Mouse (Mus musculus): Measurements from ENCODE around the gene Ces2g. TPM values are rescaled to one million over a fixed set of nuclear protein-coding genes. Genes with fewer than 3 reads are reported as not detected.

The Ces2g gene
- polyA plus RNA-seq, 1 experiment from 2014 or later, result 3.4 TPM

DNA sequence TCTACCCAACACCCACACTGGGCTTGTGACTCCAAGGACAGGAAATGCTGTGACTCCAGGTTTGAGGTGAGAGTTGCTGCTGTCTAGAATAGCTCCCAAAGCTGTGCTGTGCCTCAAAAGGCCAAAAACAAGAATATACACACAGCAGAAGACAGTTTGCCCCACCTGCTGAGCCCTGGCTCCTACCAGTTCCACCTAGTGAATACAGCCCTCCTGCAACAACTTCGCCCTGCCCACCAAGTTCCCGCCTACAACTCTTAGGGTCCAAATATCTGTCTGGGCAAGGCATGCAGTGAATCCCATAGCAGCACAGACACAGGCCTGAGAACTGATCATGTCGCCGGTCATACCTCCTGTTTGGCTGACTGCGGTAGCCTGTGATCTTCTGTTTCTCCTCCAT, 22.6 kb downstream of the Ces2g start:
- WGBS, result 91% methylated on average over 5 of the region's 5 CpGs
- ATAC-seq (ENCODE audit: low read depth), result no peak
- H3K4me1 ChIP-seq (ENCODE audit: control insufficient read depth, insufficient read depth, low read length), result no peaks in the 10 kb centered on the region

DNA sequence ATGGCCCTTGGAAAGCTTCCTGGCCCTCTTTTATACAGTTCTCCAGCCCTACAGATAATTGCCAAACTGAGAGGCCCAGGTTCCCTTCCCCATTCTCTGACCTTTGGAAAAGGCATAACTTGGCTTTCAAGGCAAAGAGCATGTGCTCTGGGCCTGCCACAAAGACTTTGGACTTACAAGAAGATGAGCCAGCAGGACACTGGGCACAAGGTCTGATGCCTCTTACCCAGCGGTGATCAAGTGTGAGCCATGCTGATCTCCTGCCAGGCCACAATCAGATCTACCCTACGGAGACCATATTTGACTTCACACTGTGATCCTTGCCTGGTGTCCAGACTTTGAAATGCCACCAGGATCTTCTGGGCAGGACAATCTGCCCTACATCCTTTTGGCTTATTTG, 23.4 kb downstream of the Ces2g start:
- Histone ChIP-seq H3K27me3 (replicated peaks; ENCODE audit: control insufficient read depth, insufficient read depth, low read length) (no peaks in the 10 kb centered on the region), H3K9me3 (ENCODE audit: control insufficient read depth, low read length) (peaks cover 5% of the 10 kb centered on the region), H3K27ac (replicated peaks; ENCODE audit: low read depth, low read length) (no peak overlapping the region), H3K4me2 (ENCODE audit: low read depth, low read length) (no peak overlapping the region), H3K4me1 (ENCODE audit: control insufficient read depth, insufficient read depth, low read length) (no peaks in the 10 kb centered on the region), H3K4me3 (ENCODE audit: low read depth, low read length) (no peak overlapping the region), H3K9ac (ENCODE audit: low read depth, low read length) (no peak overlapping the region), H3K36me3 (ENCODE audit: control insufficient read depth, insufficient read depth, low read length) (no peaks in the 10 kb centered on the region)
- ATAC-seq (ENCODE audit: low read depth) (no peak), DNase-seq (ENCODE audit: low spot score) (no peak)
- 88% methylated on average over 2 of the region's 2 CpGs for WGBS

More for the DNA sequence above, 22.6 kb downstream of the Ces2g start:
- no peak overlapping the region for H3K4me3 ChIP-seq (ENCODE audit: low read depth, low read length)
- H3K9me3 ChIP-seq (ENCODE audit: control insufficient read depth, low read length), result peaks cover 13% of the 10 kb centered on the region
- DNase-seq (ENCODE audit: low spot score), result no peak
- H3K36me3 ChIP-seq (ENCODE audit: control insufficient read depth, insufficient read depth, low read length), result no peaks in the 10 kb centered on the region
- no peaks in the 10 kb centered on the region for H3K27me3 ChIP-seq (replicated peaks; ENCODE audit: control insufficient read depth, insufficient read depth, low read length)
- no peak overlapping the region for H3K9ac ChIP-seq (ENCODE audit: low read depth, low read length)
- no peak overlapping the region for H3K27ac ChIP-seq (replicated peaks; ENCODE audit: low read depth, low read length)
- H3K4me2 ChIP-seq (ENCODE audit: low read depth, low read length), result no peak overlapping the region

DNA sequence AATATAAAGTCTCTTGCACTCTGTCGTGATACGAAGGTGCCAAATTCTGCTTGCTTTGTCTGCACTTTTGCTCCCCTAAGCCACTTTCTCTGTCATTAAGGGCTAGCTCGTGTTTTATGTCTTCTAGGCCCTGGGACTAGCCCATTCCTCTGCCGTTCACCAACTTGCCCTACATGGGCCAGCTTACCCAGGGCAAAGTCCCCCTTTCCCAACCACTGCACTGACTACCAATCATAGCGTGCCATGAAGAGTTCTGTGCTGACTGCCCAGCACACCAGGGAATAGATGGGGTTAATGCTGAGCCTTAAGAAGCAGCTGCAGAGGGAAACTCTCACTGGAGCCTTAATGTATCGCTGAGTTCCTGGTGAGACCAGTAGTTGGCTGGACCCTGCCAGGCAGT, 36.7 kb downstream of the Ces2g start:
- H3K27ac ChIP-seq (replicated peaks; ENCODE audit: low read depth, low read length), result no peak overlapping the region
- H3K9me3 ChIP-seq (ENCODE audit: control insufficient read depth, low read length), result no peaks in the 10 kb centered on the region
- no peaks in the 10 kb centered on the region for H3K36me3 ChIP-seq (ENCODE audit: control insufficient read depth, insufficient read depth, low read length)
- H3K4me1 ChIP-seq (ENCODE audit: control insufficient read depth, insufficient read depth, low read length), result no peaks in the 10 kb centered on the region
- 81% methylated on average over 6 of the region's 6 CpGs for WGBS
- ATAC-seq (ENCODE audit: low read depth) (no peak), DNase-seq (ENCODE audit: low spot score) (no peak)
- H3K9ac ChIP-seq (ENCODE audit: low read depth, low read length), result no peak overlapping the region
- no peak overlapping the region for H3K4me3 ChIP-seq (ENCODE audit: low read depth, low read length)
- H3K27me3 ChIP-seq (replicated peaks; ENCODE audit: control insufficient read depth, insufficient read depth, low read length), result no peaks in the 10 kb centered on the region
- H3K4me2 ChIP-seq (ENCODE audit: low read depth, low read length), result no peak overlapping the region

DNA sequence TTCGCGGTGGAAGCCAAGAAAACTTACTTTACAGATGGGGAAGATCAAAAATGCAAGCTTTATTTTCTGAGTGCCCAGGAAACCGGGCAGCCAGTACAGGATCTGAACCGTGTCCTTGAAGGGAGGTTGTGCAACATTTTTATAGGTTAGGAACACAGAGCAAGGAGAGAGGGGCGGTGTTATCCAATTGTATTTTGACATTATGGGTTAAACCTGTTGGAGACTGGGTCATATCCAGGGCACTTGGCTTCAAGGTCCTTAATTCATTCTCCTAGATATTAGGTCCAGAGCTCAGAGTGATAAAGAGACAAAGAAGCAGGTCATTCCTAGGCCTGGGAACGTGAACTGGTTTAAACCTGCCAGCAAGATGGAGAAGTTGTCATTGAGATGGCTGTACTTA, 37.7 kb downstream of the Ces2g start:
- Histone ChIP-seq H3K9ac (ENCODE audit: low read depth, low read length) (no peak overlapping the region), H3K9me3 (ENCODE audit: control insufficient read depth, low read length) (no peaks in the 10 kb centered on the region), H3K4me1 (ENCODE audit: control insufficient read depth, insufficient read depth, low read length) (no peaks in the 10 kb centered on the region), H3K27ac (replicated peaks; ENCODE audit: low read depth, low read length) (no peak overlapping the region), H3K27me3 (replicated peaks; ENCODE audit: control insufficient read depth, insufficient read depth, low read length) (no peaks in the 10 kb centered on the region), H3K4me2 (ENCODE audit: low read depth, low read length) (no peak overlapping the region), H3K4me3 (ENCODE audit: low read depth, low read length) (no peak overlapping the region), H3K36me3 (ENCODE audit: control insufficient read depth, insufficient read depth, low read length) (no peaks in the 10 kb centered on the region)
- ATAC-seq (ENCODE audit: low read depth) (no peak), DNase-seq (ENCODE audit: low spot score) (no peak)
- WGBS, result 80% methylated on average over 6 of the region's 6 CpGs

DNA sequence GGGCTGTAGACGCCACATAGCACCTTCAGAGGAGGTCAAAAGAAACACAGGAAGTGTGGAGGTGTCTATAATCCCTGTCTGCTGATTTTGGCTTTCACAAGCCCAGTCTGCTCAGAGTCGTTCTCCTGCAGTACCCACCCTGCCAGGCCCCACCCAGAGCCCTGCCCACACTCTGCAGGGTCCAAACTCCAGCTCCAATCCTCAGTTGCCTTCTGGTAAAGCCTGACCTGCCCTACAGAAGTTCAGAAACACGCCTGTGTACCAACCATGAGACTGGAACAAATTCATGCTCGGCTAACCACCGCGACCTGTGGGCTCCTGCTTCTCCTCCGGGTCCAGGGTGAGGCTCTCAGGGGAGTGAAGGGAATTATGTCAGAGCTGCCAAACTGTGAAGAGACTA, 39.1 kb downstream of the Ces2g start, which contains the start of gene Ces2h:
Gene Ces2h, plus strand, starts transcription at position 268 of the 400 bp plus-strand sequence.
- WGBS, result 76% methylated on average over 7 of the region's 7 CpGs
- Histone ChIP-seq H3K9ac (ENCODE audit: low read depth, low read length) (no peak within 1 kb of the TSS), H3K36me3 (ENCODE audit: control insufficient read depth, insufficient read depth, low read length) (no peaks in the 10 kb centered on the region), H3K4me2 (ENCODE audit: low read depth, low read length) (no peak within 1 kb of the TSS), H3K27ac (replicated peaks; ENCODE audit: low read depth, low read length) (no peak within 1 kb of the TSS), H3K4me3 (ENCODE audit: low read depth, low read length) (no peak within 1 kb of the TSS), H3K27me3 (replicated peaks; ENCODE audit: control insufficient read depth, insufficient read depth, low read length) (no peaks in the 10 kb centered on the region), H3K9me3 (ENCODE audit: control insufficient read depth, low read length) (no peaks in the 10 kb centered on the region), H3K4me1 (ENCODE audit: control insufficient read depth, insufficient read depth, low read length) (no peaks in the 10 kb centered on the region)
- no peak for ATAC-seq (ENCODE audit: low read depth)
- no peak for DNase-seq (ENCODE audit: low spot score)

DNA sequence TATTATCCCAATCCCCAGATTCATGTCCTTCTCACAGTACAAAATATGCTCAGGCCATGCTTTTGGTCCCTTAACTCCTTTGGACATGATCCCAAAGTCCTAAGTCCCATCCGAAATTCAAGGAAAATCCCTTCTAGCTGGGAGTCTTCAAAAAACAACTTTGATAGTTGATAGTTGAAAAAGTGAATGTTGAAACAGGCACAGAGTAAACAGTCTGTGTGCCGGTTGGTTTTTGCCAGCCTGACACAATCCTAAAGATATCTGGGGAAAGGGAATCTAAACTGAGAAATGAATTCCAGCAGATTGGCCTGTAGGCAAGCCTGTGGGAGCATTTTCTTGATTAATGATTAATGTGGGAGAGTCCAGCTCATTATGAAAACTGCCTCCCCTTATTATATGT, 48.5 kb downstream of the Ces2g start:
- peaks cover 5% of the 10 kb centered on the region; the same call in 1 of the 2 replicates for H3K9me3 ChIP-seq (ENCODE audit: control insufficient read depth, low read length)
- H3K9ac ChIP-seq (ENCODE audit: low read depth, low read length), result no peak overlapping the region
- H3K27ac ChIP-seq (replicated peaks; ENCODE audit: low read depth, low read length), result no peak overlapping the region
- no peak overlapping the region for H3K4me2 ChIP-seq (ENCODE audit: low read depth, low read length)
- WGBS, result 83% methylated on average over 2 of the region's 2 CpGs
- H3K4me3 ChIP-seq (ENCODE audit: low read depth, low read length), result no peak overlapping the region
- ATAC-seq (ENCODE audit: low read depth), result no peak
- H3K36me3 ChIP-seq (ENCODE audit: control insufficient read depth, insufficient read depth, low read length), result no peaks in the 10 kb centered on the region
- no peaks in the 10 kb centered on the region for H3K4me1 ChIP-seq (ENCODE audit: control insufficient read depth, insufficient read depth, low read length)
- H3K27me3 ChIP-seq (replicated peaks; ENCODE audit: control insufficient read depth, insufficient read depth, low read length), result no peaks in the 10 kb centered on the region
- no peak for DNase-seq (ENCODE audit: low spot score)

DNA sequence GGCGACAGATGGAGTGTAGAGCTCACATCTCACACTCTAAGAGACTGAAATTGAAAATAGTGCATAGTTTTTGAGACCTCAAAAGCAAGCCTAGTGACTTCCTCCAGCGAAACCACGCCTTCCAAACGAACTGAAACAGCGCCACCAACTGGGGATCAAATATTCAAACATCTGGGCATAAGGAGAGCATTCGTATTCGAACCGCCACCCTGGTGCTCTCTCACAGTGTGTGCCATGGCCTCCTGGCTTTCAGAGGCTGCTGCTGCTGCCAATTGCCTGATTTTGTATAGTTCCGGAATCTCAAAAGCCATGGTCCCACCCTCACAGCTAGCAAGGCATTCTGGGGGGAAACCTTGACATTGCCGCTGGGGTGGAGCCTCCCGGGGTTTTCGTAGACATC, 49.6 kb downstream of the Ces2g start:
- peaks cover 5% of the 10 kb centered on the region; the same call in 1 of the 2 replicates for H3K9me3 ChIP-seq (ENCODE audit: control insufficient read depth, low read length)
- H3K4me1 ChIP-seq (ENCODE audit: control insufficient read depth, insufficient read depth, low read length), result no peaks in the 10 kb centered on the region
- WGBS, result 79% methylated on average over 12 of the region's 12 CpGs
- H3K36me3 ChIP-seq (ENCODE audit: control insufficient read depth, insufficient read depth, low read length), result no peaks in the 10 kb centered on the region
- H3K9ac ChIP-seq (ENCODE audit: low read depth, low read length), result no peak overlapping the region
- no peaks in the 10 kb centered on the region for H3K27me3 ChIP-seq (replicated peaks; ENCODE audit: control insufficient read depth, insufficient read depth, low read length)
- H3K27ac ChIP-seq (replicated peaks; ENCODE audit: low read depth, low read length), result no peak overlapping the region
- no peak overlapping the region for H3K4me3 ChIP-seq (ENCODE audit: low read depth, low read length)
- DNase-seq (ENCODE audit: low spot score), result no peak
- no peak for ATAC-seq (ENCODE audit: low read depth)
- no peak overlapping the region for H3K4me2 ChIP-seq (ENCODE audit: low read depth, low read length)

DNA sequence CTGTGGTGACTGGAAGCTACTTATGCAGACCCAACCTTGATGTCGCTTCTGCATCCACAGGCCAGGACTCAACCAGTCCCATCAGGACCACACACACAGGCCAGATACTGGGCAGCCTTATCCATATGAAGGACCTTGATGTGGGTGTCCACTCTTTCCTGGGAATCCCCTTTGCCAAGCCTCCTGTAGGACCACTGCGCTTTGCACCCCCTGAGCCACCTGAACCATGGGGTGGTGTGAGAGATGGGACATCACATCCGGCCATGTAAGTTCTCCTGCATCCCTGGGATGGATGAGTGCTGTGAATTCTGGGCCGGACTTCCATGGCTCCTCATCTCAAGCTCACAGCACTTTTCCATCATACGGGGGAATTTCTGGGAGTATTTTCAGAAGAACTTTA, 52.9 kb downstream of the Ces2g start:
- Histone ChIP-seq H3K27me3 (replicated peaks; ENCODE audit: control insufficient read depth, insufficient read depth, low read length) (no peaks in the 10 kb centered on the region), H3K4me2 (ENCODE audit: low read depth, low read length) (no peak overlapping the region), H3K27ac (replicated peaks; ENCODE audit: low read depth, low read length) (no peak overlapping the region), H3K9ac (ENCODE audit: low read depth, low read length) (no peak overlapping the region), H3K4me3 (ENCODE audit: low read depth, low read length) (no peak overlapping the region), H3K4me1 (ENCODE audit: control insufficient read depth, insufficient read depth, low read length) (no peaks in the 10 kb centered on the region), H3K36me3 (ENCODE audit: control insufficient read depth, insufficient read depth, low read length) (no peaks in the 10 kb centered on the region), H3K9me3 (ENCODE audit: control insufficient read depth, low read length) (peaks cover 5% of the 10 kb centered on the region; the same call in 1 of the 2 replicates)
- WGBS, result 86% methylated on average over 5 of the region's 5 CpGs
- no peak for ATAC-seq (ENCODE audit: low read depth)
- no peak for DNase-seq (ENCODE audit: low spot score)

Measured in embryonic facial prominence, embryonic 14.5 days (tissue).